Mouse (Mus musculus) hindbrain, embryonic 10.5 days (tissue): ENCODE measurements at regions not wholly inside any gene's neighbourhood (a gene's known extent, or its start where the extent isn't known, plus 50 kb on each side); places are given as distances from the start of the nearest gene placed in this dataset.

Experiments used
- DNase-seq: peaks from one replicate; pipeline ENCODE4 v3.0.0-alpha.2; 2017; ENCODE audit warnings: low spot score
- H3K27ac ChIP-seq: fragments of 300-500 bp; sonication (generic); 2 replicates; pipeline ENCODE4 v1.5.1; 2016; ENCODE audit warnings: mild to moderate bottlenecking, moderate library complexity
- H3K27me3 ChIP-seq: fragments of 300-500 bp; sonication (generic); 2 replicates; pipeline ENCODE4 v1.6.1; 2016; ENCODE audit warnings: mild to moderate bottlenecking; ENCODE audit not compliant: poor library complexity, insufficient read depth, severe bottlenecking
- H3K36me3 ChIP-seq: fragments of 300-500 bp; sonication (generic); 2 replicates; pipeline ENCODE4 v1.6.1; 2016; ENCODE audit warnings: mild to moderate bottlenecking, moderate library complexity
- H3K4me1 ChIP-seq: fragments of 300-500 bp; sonication (generic); replicated peaks from 2 replicates; pipeline ENCODE4 v1.6.1; 2016; ENCODE audit warnings: mild to moderate bottlenecking
- H3K4me3 ChIP-seq: fragments of 300-500 bp; sonication (generic); 2 replicates; pipeline ENCODE4 v1.5.1; 2016; ENCODE audit warnings: mild to moderate bottlenecking, moderate library complexity
- H3K9me3 ChIP-seq: fragments of 300-500 bp; sonication (generic); 2 replicates; pipeline ENCODE4 v1.6.1; 2016; ENCODE audit warnings: mild to moderate bottlenecking, moderate library complexity
- WGBS: fragments of 180-500 bp; shearing (Covaris S2); methylation state at CpG from one replicate; pipeline ENCODE4 v1.1.7; 2016; 5-methylcytosine and 5-hydroxymethylcytosine counted together

- no peak for DNase-seq
- Histone ChIP-seq H3K4me1 (peaks cover 16% of the 10 kb centered on the region), H3K36me3 (no peaks in the 10 kb centered on the region), H3K27me3 (no peaks in the 10 kb centered on the region), H3K27ac (no peak overlapping the region), H3K9me3 (no peaks in the 10 kb centered on the region), H3K4me3 (no peak overlapping the region)
- WGBS: 87% methylated on average over 8 of the region's 8 CpGs
Observed at GRCm38 (mm10) chr17:15269056-15269612, 107.5 kb downstream of the Dll1 start.

GRCm38 (mm10) chr17:15267721-15268120 is 109.0 kb downstream of the Dll1 start:
- no peak for DNase-seq
- Histone ChIP-seq H3K4me1 (peaks cover 16% of the 10 kb centered on the region), H3K27ac (no peak overlapping the region), H3K36me3 (no peaks in the 10 kb centered on the region), H3K4me3 (no peak overlapping the region), H3K27me3 (no peaks in the 10 kb centered on the region), H3K9me3 (no peaks in the 10 kb centered on the region)
- 73% methylated on average over 7 of the region's 7 CpGs for WGBS

- Histone ChIP-seq H3K9me3 (no peaks in the 10 kb centered on the region), H3K27me3 (peaks cover 5% of the 10 kb centered on the region; the same call in 1 of the 2 replicates), H3K36me3 (no peaks in the 10 kb centered on the region), H3K4me3 (no peak overlapping the region), H3K27ac (peak overlapping the region; percentile 9; the same call in 1 of the 2 replicates), H3K4me1 (peaks cover 17% of the 10 kb centered on the region)
- 69% methylated on average over 11 of the region's 11 CpGs for WGBS
- DNase-seq: no peak
Observed at GRCm38 (mm10) chr17:15259427-15260101, 117.1 kb downstream of the Dll1 start.

- WGBS: 91% methylated on average over 2 of the region's 2 CpGs
- Histone ChIP-seq H3K27me3 (peaks cover 3% of the 10 kb centered on the region; the same call in 1 of the 2 replicates), H3K36me3 (no peaks in the 10 kb centered on the region), H3K4me1 (peaks cover 17% of the 10 kb centered on the region), H3K4me3 (no peak overlapping the region), H3K27ac (no peak overlapping the region), H3K9me3 (no peaks in the 10 kb centered on the region)
- DNase-seq: no peak
Observed at GRCm38 (mm10) chr17:15255874-15256273, 120.8 kb downstream of the Dll1 start.

- H3K9me3 ChIP-seq: no peaks in the 10 kb centered on the region
- no peak overlapping the region for H3K27ac ChIP-seq
- WGBS: 94% methylated on average over 4 of the region's 4 CpGs
- no peaks in the 10 kb centered on the region for H3K36me3 ChIP-seq
- DNase-seq: no peak
- H3K4me3 ChIP-seq: no peak overlapping the region
- H3K27me3 ChIP-seq: peaks cover 10% of the 10 kb centered on the region; the same call in 1 of the 2 replicates
- H3K4me1 ChIP-seq: peaks cover 10% of the 10 kb centered on the region
Observed at GRCm38 (mm10) chr17:15253785-15254184, 122.9 kb downstream of the Dll1 start.

GRCm38 (mm10) chr17:15253271-15253670 is 123.4 kb downstream of the Dll1 start:
- H3K9me3 ChIP-seq: no peaks in the 10 kb centered on the region
- no peaks in the 10 kb centered on the region for H3K36me3 ChIP-seq
- 93% methylated on average over 1 of the region's 1 CpGs for WGBS
- H3K4me1 ChIP-seq: peaks cover 14% of the 10 kb centered on the region
- no peak for DNase-seq
- peaks cover 10% of the 10 kb centered on the region; the same call in 1 of the 2 replicates for H3K27me3 ChIP-seq
- no peak overlapping the region for H3K4me3 ChIP-seq
- H3K27ac ChIP-seq: no peak overlapping the region

- no peak for DNase-seq
- Histone ChIP-seq H3K36me3 (no peaks in the 10 kb centered on the region), H3K27me3 (peaks cover 10% of the 10 kb centered on the region; the same call in 1 of the 2 replicates), H3K27ac (no peak overlapping the region), H3K9me3 (no peaks in the 10 kb centered on the region), H3K4me3 (no peak overlapping the region), H3K4me1 (peaks cover 25% of the 10 kb centered on the region)
- 74% methylated on average over 2 of the region's 2 CpGs for WGBS
Observed at GRCm38 (mm10) chr17:15252187-15252586, 124.5 kb downstream of the Dll1 start.

- 79% methylated on average over 1 of the region's 1 CpGs for WGBS
Observed at GRCm38 (mm10) chr17:15251641-15252040, 125.0 kb downstream of the Dll1 start.

GRCm38 (mm10) chr17:15248417-15248791 is 128.3 kb downstream of the Dll1 start:
- Histone ChIP-seq H3K4me3 (peak overlapping the region; percentile 38), H3K9me3 (no peaks in the 10 kb centered on the region), H3K27ac (peak overlapping the region; percentile 91), H3K27me3 (peaks cover 17% of the 10 kb centered on the region), H3K4me1 (peaks cover 32% of the 10 kb centered on the region), H3K36me3 (no peaks in the 10 kb centered on the region)
- no peak for DNase-seq
- 4% methylated on average over 4 of the region's 4 CpGs for WGBS

More at GRCm38 (mm10) chr17:15251641-15252040, 125.0 kb downstream of the Dll1 start:
- no peak overlapping the region for H3K4me3 ChIP-seq
- no peaks in the 10 kb centered on the region for H3K9me3 ChIP-seq
- H3K27ac ChIP-seq: no peak overlapping the region
- peaks cover 30% of the 10 kb centered on the region for H3K4me1 ChIP-seq
- H3K27me3 ChIP-seq: peaks cover 11% of the 10 kb centered on the region
- no peak for DNase-seq
- no peaks in the 10 kb centered on the region for H3K36me3 ChIP-seq

- Histone ChIP-seq H3K4me3 (peak overlapping the region; percentile 38), H3K36me3 (no peaks in the 10 kb centered on the region), H3K9me3 (no peaks in the 10 kb centered on the region), H3K27me3 (peaks cover 17% of the 10 kb centered on the region), H3K27ac (peak overlapping the region; percentile 91), H3K4me1 (peaks cover 32% of the 10 kb centered on the region)
- DNase-seq: peak; percentile 98
- 2% methylated on average over 20 of the region's 20 CpGs for WGBS
Observed at GRCm38 (mm10) chr17:15247546-15248416, 128.9 kb downstream of the Dll1 start.

- peaks cover 16% of the 10 kb centered on the region for H3K27me3 ChIP-seq
- 80% methylated on average over 6 of the region's 6 CpGs for WGBS
- peaks cover 17% of the 10 kb centered on the region for H3K4me1 ChIP-seq
- H3K4me3 ChIP-seq: no peak overlapping the region
- no peaks in the 10 kb centered on the region for H3K9me3 ChIP-seq
- H3K27ac ChIP-seq: no peak overlapping the region
- no peak for DNase-seq
- no peaks in the 10 kb centered on the region for H3K36me3 ChIP-seq
Observed at GRCm38 (mm10) chr17:15242976-15243635, 133.6 kb downstream of the Dll1 start.

GRCm38 (mm10) chr17:15242356-15242755 is 134.3 kb downstream of the Dll1 start:
- DNase-seq: no peak
- Histone ChIP-seq H3K4me1 (peaks cover 9% of the 10 kb centered on the region), H3K36me3 (no peaks in the 10 kb centered on the region), H3K4me3 (no peak overlapping the region), H3K9me3 (no peaks in the 10 kb centered on the region), H3K27ac (no peak overlapping the region), H3K27me3 (peaks cover 16% of the 10 kb centered on the region)
- WGBS: 88% methylated on average over 8 of the region's 8 CpGs
